Mouse (Mus musculus): ENCODE data around the gene Parp3.

Parp3 gene

GRCm38 (mm10) chr9:106428719-106429220 is 48.0 kb downstream of the Parp3 start:
- no peak for DNase-seq (ENCODE audit: low read depth, low spot score)

- DNase-seq (ENCODE audit: low read depth, low spot score), result peak; percentile 90
These were observed 54.9 kb downstream of the Parp3 start for GRCm38 (mm10) chr9:106421865-106422160.

- no peak for DNase-seq (ENCODE audit: low read depth, low spot score)
These were observed 55.5 kb downstream of the Parp3 start for GRCm38 (mm10) chr9:106421033-106421864.

GRCm38 (mm10) chr9:106420608-106421007 is 56.1 kb downstream of the Parp3 start:
- no peak for DNase-seq (ENCODE audit: low read depth, low spot score)
